Mouse (Mus musculus) erythroblast, adult 5-6 weeks (primary cell): ENCODE data around the gene Wfikkn1. TPM values are rescaled to one million over a fixed set of nuclear protein-coding genes. Genes with fewer than 3 reads are reported as not detected.
"Not testable (repeated sequence)": the region's sequence is repeated elsewhere in the genome, so short reads cannot be mapped to it uniquely, and the experiment has no call there.

ENCODE experiments used
- ATAC-seq: replicated peaks from 2 replicates; pipeline ENCODE4 v1.8.0; 2016; ENCODE audit warnings: moderate number of reproducible peaks, mild to moderate bottlenecking, moderate TSS enrichment, inconsistent platforms; ENCODE audit not compliant: poor library complexity, low FRiP score, severe bottlenecking
- total RNA-seq, 2 experiments: library from RNA; stranded (forward) in 1 of 2; stranded (reverse) in 1 of 2; fragments of 150-400 nt in 1 of 2; fragments of 200-764, 138-1000 nt in 1 of 2; gene quantifications; 2 replicates each; pipeline versions ENCODE4 v1.2.3 to v1.2.4; 2015 to 2017; ENCODE audit warnings: low replicate concordance in 2 of 2

The Wfikkn1 gene
- total RNA-seq, 2 experiments from 2014 or later = 1.0 TPM; not detected in 1

GRCm38 (mm10) chr17:25872676-25873075, 8.0 kb downstream of the Wfikkn1 start:
- ATAC-seq = no peak

DNA sequence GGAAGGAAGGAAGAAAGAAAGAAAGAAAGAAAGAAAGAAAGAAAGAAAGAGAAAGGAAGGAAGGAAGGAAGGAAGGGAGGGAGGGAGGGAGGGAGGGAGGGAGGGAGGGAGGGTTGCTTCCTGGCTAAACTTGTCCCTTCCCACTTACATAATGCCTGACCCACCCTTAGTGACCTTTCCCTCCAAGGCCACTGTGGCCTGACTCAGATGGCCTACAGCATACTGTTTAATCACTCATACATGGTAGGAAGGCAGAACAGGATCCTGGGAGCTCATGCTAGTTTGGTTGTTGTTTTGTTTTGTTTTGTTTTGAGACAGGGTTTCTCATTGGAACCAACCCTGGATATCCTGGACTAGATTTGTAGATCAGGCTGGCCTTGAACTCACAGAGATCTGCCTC, 9.1 kb downstream of the Wfikkn1 start:
- not testable (repeated sequence) for ATAC-seq

- no peak for ATAC-seq
Observed at GRCm38 (mm10) chr17:25869954-25870353, 10.7 kb downstream of the Wfikkn1 start.

DNA sequence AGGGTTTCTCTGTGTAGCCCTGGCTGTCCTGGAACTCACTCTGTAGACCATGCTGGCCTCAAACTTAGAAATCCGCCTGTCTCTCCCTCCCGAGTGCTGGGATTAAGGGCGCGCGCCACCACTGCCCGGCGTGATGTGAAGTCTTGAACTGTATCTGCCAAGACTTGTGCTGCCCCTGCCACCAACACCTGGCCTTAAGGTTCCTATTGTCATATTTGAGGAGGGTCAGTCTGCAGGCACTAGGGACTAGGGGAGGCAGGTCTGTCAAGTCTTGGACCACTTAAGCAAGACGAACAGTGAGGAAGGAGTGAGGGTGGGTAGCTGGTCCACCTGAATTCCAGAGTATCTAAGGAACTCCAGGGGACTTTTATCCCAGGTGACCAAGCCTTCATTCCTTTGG, 11.2 kb downstream of the Wfikkn1 start:
- no peak for ATAC-seq

- no peak for ATAC-seq
Observed at GRCm38 (mm10) chr17:25868601-25869191, 12.0 kb downstream of the Wfikkn1 start, which contains the start of gene Mcrip2. Gene Mcrip2 (minus strand): TSS chr17:25868764.

GRCm38 (mm10) chr17:25867836-25868600, 12.6 kb downstream of the Wfikkn1 start:
- ATAC-seq = 0 out of 2 replicates have a peak, but pooled peaks have one; percentile 15

DNA sequence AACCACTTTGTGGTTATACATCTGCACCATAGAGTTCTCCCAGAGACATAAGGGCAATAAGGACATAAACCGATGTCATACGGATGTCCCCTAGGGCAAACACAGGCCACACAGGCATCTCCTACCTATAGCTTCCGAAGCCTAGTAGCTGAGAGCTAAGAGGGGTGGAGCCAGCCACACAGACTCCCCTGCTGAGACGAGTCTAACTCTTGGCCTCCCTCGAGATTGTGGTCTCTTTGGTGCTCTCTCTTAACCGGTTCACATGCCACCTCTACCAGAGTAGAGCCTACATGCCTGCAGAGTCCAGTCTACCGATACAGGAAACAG, 13.2 kb downstream of the Wfikkn1 start:
- no peak for ATAC-seq

GRCm38 (mm10) chr17:25866172-25866571, 14.5 kb downstream of the Wfikkn1 start:
- ATAC-seq = no peak

GRCm38 (mm10) chr17:25865288-25865687, 15.4 kb downstream of the Wfikkn1 start:
- no peak for ATAC-seq

DNA sequence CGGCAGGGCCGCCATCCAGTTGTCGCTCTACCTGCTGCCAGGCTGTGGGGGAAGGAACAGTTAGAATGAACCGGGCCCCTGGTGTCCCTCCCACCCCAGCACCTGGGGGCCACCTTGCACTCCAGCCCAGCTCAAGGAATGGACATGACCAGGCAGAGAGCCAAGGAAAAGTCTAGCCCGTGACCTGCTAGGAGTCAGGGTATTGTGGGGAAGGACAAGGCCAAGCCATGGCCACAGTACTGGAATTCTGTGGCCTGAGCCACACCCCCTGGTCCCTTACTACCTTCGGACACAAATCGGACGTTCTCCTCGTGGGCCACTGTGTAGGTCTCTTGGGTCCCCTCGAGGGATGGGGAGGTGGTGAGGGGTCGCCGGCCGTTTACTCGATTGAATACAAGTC, 16.3 kb downstream of the Wfikkn1 start:
- no peak for ATAC-seq

DNA sequence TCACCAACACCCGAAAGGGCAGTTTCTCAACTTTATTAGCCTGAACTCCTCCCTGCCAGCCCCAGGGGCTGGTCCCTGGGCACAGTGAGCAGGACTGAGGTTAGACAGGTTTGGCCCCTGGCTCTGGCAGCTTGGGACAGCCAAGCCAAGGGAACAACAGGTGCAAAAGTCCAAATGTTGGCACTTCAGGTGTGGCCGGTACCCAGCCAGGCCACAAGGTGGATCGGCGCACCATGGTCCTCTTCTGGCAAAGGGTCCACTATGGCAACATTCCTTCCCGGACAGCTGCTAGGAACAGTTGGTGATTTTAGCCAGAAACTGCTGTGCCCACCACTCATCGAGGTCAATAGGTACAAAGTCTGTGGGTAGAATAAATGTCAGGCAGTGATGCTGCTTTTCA, 17.0 kb downstream of the Wfikkn1 start:
- ATAC-seq = no peak

DNA sequence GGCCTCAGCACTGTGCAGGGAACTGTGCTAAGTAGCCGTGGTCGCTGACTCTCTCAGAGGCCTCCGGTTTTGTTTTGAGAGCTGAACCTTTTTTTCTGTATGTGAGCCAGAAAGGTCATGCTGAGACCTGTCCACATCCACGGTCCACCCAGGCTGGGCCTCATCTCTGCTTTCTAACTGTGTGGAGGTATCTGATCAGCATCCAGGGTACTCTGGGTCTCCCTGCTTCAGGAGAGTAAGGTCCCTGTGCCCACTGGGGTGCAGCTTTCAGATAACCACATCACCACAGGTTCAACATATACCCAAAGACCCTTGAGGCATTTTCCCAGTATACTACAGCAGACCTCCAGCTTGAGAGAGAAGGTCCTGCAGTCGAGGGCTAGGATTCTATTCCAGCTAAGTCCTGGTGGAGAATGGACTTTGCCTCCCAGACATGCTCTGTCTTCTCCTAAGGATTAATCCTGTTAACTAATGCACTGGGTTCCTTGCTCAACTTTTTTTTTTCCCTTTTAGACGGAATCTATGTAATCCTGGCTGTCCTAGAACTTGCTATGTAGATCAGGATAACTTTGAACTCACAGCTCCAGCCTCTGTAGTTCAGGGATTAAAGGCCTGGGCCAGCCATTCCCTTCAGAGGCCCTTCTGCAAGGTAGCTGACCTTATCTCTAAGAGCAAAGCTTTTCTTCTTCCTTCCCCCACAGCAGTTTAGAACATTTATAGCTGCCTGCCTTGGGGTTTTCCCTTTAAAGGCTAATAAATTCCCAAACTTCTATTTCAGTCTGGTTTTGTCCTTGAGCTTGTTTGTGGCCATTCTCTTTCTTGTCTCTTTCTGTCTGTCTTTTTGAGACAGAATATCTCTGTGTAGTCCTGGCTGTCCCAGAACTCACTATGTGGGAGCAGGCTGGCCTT, 18.7 kb downstream of the Wfikkn1 start:
- no peak for ATAC-seq

GRCm38 (mm10) chr17:25860832-25861703, 19.6 kb downstream of the Wfikkn1 start, which contains the start of gene Wdr90:
Gene Wdr90 (minus strand): TSS chr17:25861501.
- ATAC-seq = peak; percentile 94

DNA sequence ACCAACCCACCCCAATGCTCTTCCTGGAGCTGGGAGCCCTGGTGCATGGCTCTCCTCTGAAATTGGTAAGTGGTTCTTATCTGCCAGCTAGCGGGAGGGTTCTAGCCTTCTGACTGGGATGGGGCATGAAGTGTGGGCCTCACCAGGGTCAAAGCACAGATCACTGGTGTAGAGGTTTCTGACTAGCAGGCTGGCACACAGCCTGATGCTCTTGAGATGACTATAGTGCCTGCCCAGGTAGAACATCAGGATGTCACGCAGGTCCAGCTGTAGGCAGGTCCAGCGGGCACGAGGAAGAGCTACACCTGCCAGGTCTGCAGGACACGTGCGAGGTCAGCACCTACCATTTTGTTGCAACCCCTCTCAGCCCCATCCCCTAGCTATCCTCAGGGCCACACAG, 20.4 kb downstream of the Wfikkn1 start:
- no peak for ATAC-seq

DNA sequence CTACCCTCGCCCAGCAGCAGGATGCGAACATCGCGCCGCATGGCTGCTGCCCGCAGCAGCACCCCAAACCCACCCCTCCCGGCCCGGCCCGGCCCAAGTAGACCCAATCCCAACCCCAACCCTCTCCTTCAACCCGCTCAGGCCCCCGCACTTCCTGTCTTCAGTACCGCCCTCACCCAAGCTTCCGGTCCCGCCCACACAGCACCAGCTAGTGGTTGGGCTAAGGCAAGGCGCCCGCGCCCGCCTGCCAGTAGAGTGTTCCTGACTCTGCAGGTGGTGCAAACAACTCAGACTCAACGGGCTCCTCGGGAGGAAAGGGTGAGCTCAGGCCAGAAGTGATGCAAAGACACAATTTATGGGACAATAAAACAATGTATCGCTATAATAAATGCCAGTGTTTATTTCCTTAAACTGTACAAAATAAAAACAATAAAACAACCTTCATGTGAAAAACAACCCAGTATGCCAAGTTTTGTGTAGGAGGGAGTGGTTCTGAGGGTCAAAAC, 36.2 kb downstream of the Wfikkn1 start, which contains the start of gene Rhot2:
TSS of gene Rhot2 (minus strand) at position 456 of the 506 bp plus-strand sequence.
- peak; percentile 89 for ATAC-seq

DNA sequence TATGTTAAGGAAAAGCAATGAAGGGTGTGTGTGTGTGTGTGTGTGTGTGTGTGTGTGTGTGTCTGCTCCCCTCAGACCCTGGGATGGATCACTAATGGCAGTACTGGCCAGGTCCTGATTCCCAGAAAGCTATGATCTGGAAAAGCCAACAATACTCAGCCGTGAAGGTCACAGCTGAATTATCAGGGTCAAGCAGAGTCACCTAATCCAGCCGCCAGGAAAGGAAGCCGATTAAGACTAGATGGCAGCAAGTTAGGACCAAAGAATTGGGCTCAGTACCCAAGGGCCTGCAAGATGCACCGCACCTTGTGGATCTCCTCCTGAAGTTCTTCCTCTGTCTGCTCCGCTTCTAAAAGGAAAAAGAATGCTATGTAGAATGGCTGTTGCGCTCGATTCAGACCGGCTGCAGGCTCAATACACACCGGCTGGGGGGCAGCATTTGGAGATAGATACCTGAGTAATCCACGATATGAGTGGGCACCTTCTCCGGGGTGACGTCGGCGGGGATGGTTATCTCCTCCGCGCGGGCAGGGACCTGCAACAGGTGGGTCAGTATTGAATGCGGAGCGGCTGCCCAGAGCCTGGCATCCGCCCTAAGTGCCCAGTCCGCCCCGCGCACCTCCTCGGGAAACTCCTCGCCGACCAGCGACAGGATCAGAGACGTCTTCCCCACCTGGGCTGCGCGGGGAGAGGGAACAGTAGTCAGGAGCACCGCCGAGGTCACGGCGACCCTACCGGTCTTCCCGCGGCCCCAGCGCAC, 36.8 kb downstream of the Wfikkn1 start:
- peak; percentile 44 for ATAC-seq

GRCm38 (mm10) chr17:25843122-25843521, 37.5 kb downstream of the Wfikkn1 start:
- no peak for ATAC-seq

DNA sequence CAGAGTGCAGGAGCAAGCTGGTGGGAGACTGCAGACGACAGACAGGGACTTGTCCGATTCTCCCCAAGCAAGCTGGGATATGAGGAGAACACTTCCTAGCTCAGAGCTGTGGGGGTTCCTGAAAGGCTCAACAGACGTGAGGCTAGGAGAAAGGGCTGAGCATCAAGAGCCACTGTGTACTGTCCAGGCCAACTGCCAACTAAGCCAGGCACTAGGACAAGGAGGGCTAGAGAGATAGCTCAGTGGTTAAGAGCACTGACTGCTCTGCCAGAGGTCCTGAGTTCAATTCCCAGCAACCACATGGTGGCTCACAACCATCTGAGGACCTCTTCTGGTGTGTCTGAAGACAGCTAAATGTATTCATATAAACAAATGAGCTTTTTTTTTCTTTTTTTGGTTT, 38.1 kb downstream of the Wfikkn1 start:
- ATAC-seq = no peak
